Mouse (Mus musculus): Measurements from ENCODE around the gene Ccdc80. TPM values are rescaled to one million over a fixed set of nuclear protein-coding genes. Genes with fewer than 3 reads are reported as not detected.

The Ccdc80 gene
- polyA plus RNA-seq (2015; fragmentation: Nextera tagmentation; extraction: Ambion mirVana) = 6.6 and 7.3 TPM in 2 replicates

DNA sequence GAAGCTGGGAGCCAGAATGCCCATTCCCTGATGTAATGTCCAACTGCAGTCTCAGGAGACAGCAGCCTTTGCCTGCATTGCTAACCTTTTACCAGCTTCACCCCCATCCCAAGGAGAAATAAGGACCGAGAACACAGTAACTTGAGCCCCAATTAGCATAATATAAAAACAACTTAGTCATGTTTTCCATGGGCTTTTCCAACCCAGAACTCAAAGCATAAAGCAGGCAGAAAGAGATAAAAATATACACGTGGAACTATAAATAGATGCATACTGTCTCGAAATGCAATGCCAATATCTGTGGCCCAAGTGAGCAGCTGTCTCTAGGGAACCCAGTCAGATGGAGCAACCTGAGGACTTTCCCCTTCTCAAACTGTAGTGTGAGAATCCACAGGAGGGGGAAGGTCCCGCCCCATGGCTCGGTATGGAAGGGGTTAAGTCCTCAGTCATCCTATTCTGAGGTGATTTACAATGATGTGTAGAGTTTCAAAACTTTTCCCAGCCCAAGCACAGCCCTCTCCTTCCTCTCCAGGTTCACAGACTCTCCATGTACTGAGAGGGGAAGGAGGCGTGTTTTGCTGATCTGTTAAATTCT, at the start of gene Ccdc80:
TSS of gene Ccdc80 (plus strand) at position 266 of the 595 bp plus-strand sequence.
- ATAC-seq = no peak
- Histone ChIP-seq H3K4me1 (peaks cover 20% of the 10 kb centered on the region), H3K27me3 (no peaks in the 10 kb centered on the region), H3K4me3 (peak within 1 kb of the TSS; percentile 32), H3K36me3 (ENCODE audit: poor library complexity, severe bottlenecking) (no peaks in the 10 kb centered on the region), H3K9me3 (replicated peaks) (no peaks in the 10 kb centered on the region), H3K9ac (peak within 1 kb of the TSS; percentile 53), H3K4me2 (peak within 1 kb of the TSS; percentile 57), H3K27ac (0 out of 2 replicates have a peak within 1 kb of the TSS, but pooled peaks have one; percentile 35)
- 30% methylated on average over 6 of the region's 6 CpGs for WGBS

GRCm38 (mm10) chr16:45044844-45045243, 48.4 kb upstream of the Ccdc80 start:
- Histone ChIP-seq H3K9me3 (replicated peaks) (no peaks in the 10 kb centered on the region), H3K36me3 (ENCODE audit: poor library complexity, severe bottlenecking) (no peaks in the 10 kb centered on the region), H3K9ac (no peak overlapping the region), H3K27me3 (no peaks in the 10 kb centered on the region), H3K4me2 (no peak overlapping the region), H3K4me3 (no peak overlapping the region), H3K4me1 (no peaks in the 10 kb centered on the region), H3K27ac (no peak overlapping the region)
- no peak for ATAC-seq
- WGBS = 57% methylated on average over 3 of the region's 3 CpGs

DNA sequence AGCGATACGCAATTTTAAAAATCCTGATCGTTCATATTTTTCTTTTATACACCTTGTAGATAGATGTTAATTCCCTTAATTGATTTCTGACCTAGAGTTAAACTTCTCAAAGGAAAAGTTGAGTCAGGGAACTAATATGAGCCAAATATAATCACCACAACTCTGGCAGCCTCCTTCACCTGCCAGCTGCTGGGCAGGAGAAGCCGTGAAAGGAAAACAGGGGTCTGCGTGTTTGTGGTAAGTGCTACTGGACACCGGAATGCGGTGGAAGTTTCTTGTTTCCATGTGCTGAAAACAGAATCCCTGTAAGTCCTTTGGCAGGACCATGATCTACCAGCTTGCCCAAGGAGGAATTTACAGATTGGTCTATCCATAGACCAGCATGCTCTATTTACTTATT, 36.0 kb upstream of the Ccdc80 start:
- Histone ChIP-seq H3K4me3 (no peak overlapping the region), H3K27me3 (no peaks in the 10 kb centered on the region), H3K4me2 (no peak overlapping the region), H3K36me3 (ENCODE audit: poor library complexity, severe bottlenecking) (no peaks in the 10 kb centered on the region), H3K9me3 (replicated peaks) (no peaks in the 10 kb centered on the region), H3K27ac (no peak overlapping the region), H3K9ac (no peak overlapping the region), H3K4me1 (no peaks in the 10 kb centered on the region)
- no peak for ATAC-seq
- 97% methylated on average over 7 of the region's 7 CpGs for WGBS

GRCm38 (mm10) chr16:45057922-45058321, 35.3 kb upstream of the Ccdc80 start:
- Histone ChIP-seq H3K4me2 (no peak overlapping the region), H3K27ac (no peak overlapping the region), H3K4me3 (no peak overlapping the region), H3K9ac (no peak overlapping the region), H3K9me3 (replicated peaks) (no peaks in the 10 kb centered on the region), H3K27me3 (no peaks in the 10 kb centered on the region), H3K36me3 (ENCODE audit: poor library complexity, severe bottlenecking) (no peaks in the 10 kb centered on the region), H3K4me1 (no peaks in the 10 kb centered on the region)
- 65% methylated on average over 4 of the region's 4 CpGs for WGBS
- no peak for ATAC-seq

- Histone ChIP-seq H3K4me3 (no peak overlapping the region), H3K4me2 (no peak overlapping the region), H3K9ac (no peak overlapping the region), H3K36me3 (ENCODE audit: poor library complexity, severe bottlenecking) (no peaks in the 10 kb centered on the region), H3K4me1 (no peaks in the 10 kb centered on the region), H3K27ac (no peak overlapping the region), H3K9me3 (replicated peaks) (no peaks in the 10 kb centered on the region), H3K27me3 (no peaks in the 10 kb centered on the region)
- no peak for ATAC-seq
- 72% methylated on average over 3 of the region's 3 CpGs for WGBS
These were observed 32.1 kb upstream of the Ccdc80 start for GRCm38 (mm10) chr16:45061140-45061539.

DNA sequence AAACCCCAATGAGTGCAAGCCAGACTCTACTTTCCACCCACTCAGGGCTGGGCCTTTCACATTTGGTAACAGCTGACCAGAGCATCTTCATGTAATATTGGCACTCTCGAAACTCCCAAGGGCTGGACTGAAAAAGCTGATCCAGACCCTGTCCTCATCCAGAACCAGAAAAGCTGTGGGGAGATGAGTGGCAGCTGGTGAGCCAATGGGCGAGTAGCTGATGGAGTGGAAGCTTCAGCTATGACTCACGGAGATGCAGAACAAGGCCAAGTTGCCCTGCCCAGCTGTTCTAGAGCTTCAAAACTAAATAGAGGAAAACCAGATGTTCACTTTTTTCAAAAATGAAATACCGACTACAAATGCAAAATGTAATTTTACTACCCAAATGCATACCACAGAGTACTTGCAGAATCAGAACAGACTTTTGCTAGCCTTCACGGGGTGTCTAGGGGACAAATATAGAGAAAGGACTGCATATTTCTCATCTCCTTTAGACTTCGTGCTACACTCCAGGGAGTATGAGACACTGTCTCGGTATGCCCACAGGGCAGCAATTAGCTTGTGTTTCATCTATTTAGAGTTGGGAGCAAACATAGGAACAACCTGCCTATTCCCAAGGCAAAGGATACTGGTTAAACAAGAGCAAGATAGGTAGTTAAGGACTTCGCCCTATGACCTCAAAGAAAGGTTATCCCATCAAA, 22.7 kb upstream of the Ccdc80 start:
- H3K9me3 ChIP-seq (replicated peaks) = no peaks in the 10 kb centered on the region
- H3K27ac ChIP-seq = no peak overlapping the region
- no peak overlapping the region for H3K4me3 ChIP-seq
- no peaks in the 10 kb centered on the region for H3K36me3 ChIP-seq (ENCODE audit: poor library complexity, severe bottlenecking)
- H3K4me1 ChIP-seq = no peaks in the 10 kb centered on the region
- 86% methylated on average over 8 of the region's 8 CpGs for WGBS
- no peak for ATAC-seq
- H3K9ac ChIP-seq = no peak overlapping the region
- H3K4me2 ChIP-seq = no peak overlapping the region
- no peaks in the 10 kb centered on the region for H3K27me3 ChIP-seq

- no peaks in the 10 kb centered on the region for H3K27me3 ChIP-seq
- no peaks in the 10 kb centered on the region for H3K4me1 ChIP-seq
- H3K9me3 ChIP-seq (replicated peaks) = no peaks in the 10 kb centered on the region
- H3K27ac ChIP-seq = no peak overlapping the region
- H3K4me3 ChIP-seq = no peak overlapping the region
- H3K4me2 ChIP-seq = no peak overlapping the region
- 72% methylated on average over 2 of the region's 2 CpGs for WGBS
- no peaks in the 10 kb centered on the region for H3K36me3 ChIP-seq (ENCODE audit: poor library complexity, severe bottlenecking)
- ATAC-seq = no peak
- H3K9ac ChIP-seq = no peak overlapping the region
These were observed 21.8 kb upstream of the Ccdc80 start for GRCm38 (mm10) chr16:45071424-45071823.

DNA sequence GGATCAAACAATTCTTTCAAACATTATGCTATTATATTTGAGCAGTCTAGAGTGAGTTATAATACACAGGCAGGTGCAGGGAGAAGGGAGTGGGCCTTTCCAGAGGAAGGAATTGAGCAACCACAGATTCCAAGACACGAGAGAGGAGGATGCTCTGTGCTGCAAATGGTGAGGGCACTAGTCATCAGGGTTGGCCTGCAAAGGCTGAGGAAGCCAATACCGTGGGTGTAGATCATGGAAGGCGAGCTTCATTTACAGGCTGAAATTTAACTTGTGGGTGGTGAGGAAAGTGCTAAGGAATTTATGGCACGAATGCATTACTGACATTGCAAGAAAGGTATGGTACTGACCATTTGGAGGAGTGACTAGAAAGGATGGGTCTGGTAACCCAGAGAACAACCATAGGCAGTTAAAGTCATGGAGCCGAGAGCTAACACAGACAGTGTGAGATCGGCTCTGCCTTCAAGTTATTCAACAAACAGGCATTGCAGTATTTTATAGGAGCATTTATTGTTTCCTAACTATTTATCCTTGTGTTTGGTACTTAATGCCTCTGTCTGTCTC, 15.6 kb upstream of the Ccdc80 start:
- Histone ChIP-seq H3K9ac (no peak overlapping the region), H3K4me2 (no peak overlapping the region), H3K36me3 (ENCODE audit: poor library complexity, severe bottlenecking) (no peaks in the 10 kb centered on the region), H3K4me3 (no peak overlapping the region), H3K9me3 (replicated peaks) (no peaks in the 10 kb centered on the region), H3K27ac (no peak overlapping the region), H3K4me1 (no peaks in the 10 kb centered on the region), H3K27me3 (no peaks in the 10 kb centered on the region)
- ATAC-seq = no peak
- 85% methylated on average over 6 of the region's 6 CpGs for WGBS

DNA sequence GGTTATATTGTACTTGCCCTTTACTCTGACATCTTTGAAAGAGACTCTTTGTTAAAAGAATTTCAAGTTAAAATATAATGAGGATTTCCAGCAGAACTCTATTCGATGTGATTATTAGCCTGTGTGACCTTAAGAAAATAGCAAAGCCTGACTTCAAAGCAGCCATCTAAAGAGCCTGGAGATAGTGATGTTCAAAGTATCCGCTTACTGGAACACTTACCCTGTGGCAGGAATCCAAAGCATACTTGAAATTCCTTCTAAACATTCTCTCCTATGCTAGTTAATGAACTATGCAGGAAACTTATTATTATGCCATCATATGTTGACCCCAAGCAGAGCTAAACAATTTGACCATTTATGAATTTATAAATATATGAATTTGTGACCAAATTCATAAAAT, 13.9 kb upstream of the Ccdc80 start:
- ATAC-seq = no peak
- Histone ChIP-seq H3K27me3 (no peaks in the 10 kb centered on the region), H3K9me3 (replicated peaks) (no peaks in the 10 kb centered on the region), H3K4me3 (no peak overlapping the region), H3K36me3 (ENCODE audit: poor library complexity, severe bottlenecking) (no peaks in the 10 kb centered on the region), H3K9ac (no peak overlapping the region), H3K4me1 (no peaks in the 10 kb centered on the region), H3K4me2 (no peak overlapping the region), H3K27ac (no peak overlapping the region)
- 65% methylated on average over 2 of the region's 2 CpGs for WGBS

GRCm38 (mm10) chr16:45088842-45089241, 4.4 kb upstream of the Ccdc80 start:
- no peak overlapping the region for H3K9ac ChIP-seq
- ATAC-seq = no peak
- H3K27me3 ChIP-seq = no peaks in the 10 kb centered on the region
- no peak overlapping the region for H3K4me3 ChIP-seq
- H3K4me2 ChIP-seq = no peak overlapping the region
- 84% methylated on average over 1 of the region's 1 CpGs for WGBS
- H3K36me3 ChIP-seq (ENCODE audit: poor library complexity, severe bottlenecking) = no peaks in the 10 kb centered on the region
- no peak overlapping the region for H3K27ac ChIP-seq
- no peaks in the 10 kb centered on the region for H3K9me3 ChIP-seq (replicated peaks)
- H3K4me1 ChIP-seq = peaks cover 9% of the 10 kb centered on the region

GRCm38 (mm10) chr16:45090005-45090404, 3.2 kb upstream of the Ccdc80 start:
- Histone ChIP-seq H3K4me3 (no peak overlapping the region), H3K9me3 (replicated peaks) (no peaks in the 10 kb centered on the region), H3K4me2 (no peak overlapping the region), H3K27me3 (no peaks in the 10 kb centered on the region), H3K27ac (no peak overlapping the region), H3K36me3 (ENCODE audit: poor library complexity, severe bottlenecking) (no peaks in the 10 kb centered on the region), H3K4me1 (peaks cover 20% of the 10 kb centered on the region), H3K9ac (no peak overlapping the region)
- peak; percentile 87 for ATAC-seq
- WGBS = 15% methylated on average over 10 of the region's 10 CpGs

- WGBS = 10% methylated on average over 9 of the region's 9 CpGs
- peak overlapping the region; percentile 32 for H3K4me3 ChIP-seq
These were observed 1.0 kb downstream of the Ccdc80 start for GRCm38 (mm10) chr16:45094136-45094756.

More at GRCm38 (mm10) chr16:45094136-45094756, 1.0 kb downstream of the Ccdc80 start:
- H3K9ac ChIP-seq = peak overlapping the region; percentile 53
- H3K27me3 ChIP-seq = no peaks in the 10 kb centered on the region
- no peaks in the 10 kb centered on the region for H3K36me3 ChIP-seq (ENCODE audit: poor library complexity, severe bottlenecking)
- peaks cover 28% of the 10 kb centered on the region for H3K4me1 ChIP-seq
- peak; percentile 41 for ATAC-seq
- peak overlapping the region; percentile 57 for H3K4me2 ChIP-seq
- H3K9me3 ChIP-seq (replicated peaks) = no peaks in the 10 kb centered on the region
- 0 out of 2 replicates have a peak overlapping the region, but pooled peaks have one; percentile 35 for H3K27ac ChIP-seq

Measured in forebrain, embryonic 13.5 days (tissue).